Comparison of ENCODE assay signal across 10 mouse cellular contexts in the genomic region with DNA sequence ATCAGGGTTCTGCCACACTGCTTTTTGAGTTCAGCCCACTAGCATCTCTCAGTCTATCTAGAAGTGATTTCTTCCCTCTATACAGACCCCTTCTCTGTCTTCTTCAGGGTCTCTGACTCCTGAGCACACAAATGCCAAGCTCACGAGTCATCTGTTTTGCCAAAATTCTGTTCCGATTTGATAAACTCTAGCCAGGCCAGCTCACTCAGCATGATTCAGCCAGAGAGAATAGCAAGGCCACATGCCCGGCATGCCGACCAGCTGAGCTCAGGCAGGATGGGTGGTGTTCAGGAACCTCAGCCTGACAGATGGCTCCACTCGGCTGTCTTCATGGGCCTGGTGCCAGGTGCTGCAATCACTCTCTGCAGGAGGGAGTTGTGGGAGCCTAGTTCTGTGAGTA.
DNase-seq lines count a peak whose midpoint lies in the region; ATAC-seq and TF ChIP-seq lines count a peak whose summit lies in the region.
"Had no signal": no experiment of that assay in that cellular context is flagged by ENCODE, and none has a peak within 500 bp of the region (broad histone marks: within the 10 kb centered on the region; RNA-seq: fewer than 3 reads in every experiment).

No protein-coding gene starts in this region.

- peaks cover 34% of the 10 kb centered on the region for H3K4me1 ChIP-seq in heart, embryonic 12.5 days (replicated peaks)
- H3K4me1 ChIP-seq in kidney, postnatal 0 days (replicated peaks; ENCODE audit: insufficient read depth, low read length): no peaks in the 10 kb centered on the region
- H3K4me1 ChIP-seq: limb, embryonic 12.5 days had no signal

- no peaks in the 10 kb centered on the region for H3K36me3 ChIP-seq in heart, embryonic 12.5 days
- no peaks in the 10 kb centered on the region for H3K36me3 ChIP-seq in kidney, postnatal 0 days (ENCODE audit: insufficient read depth, low read length)
- H3K36me3 ChIP-seq: G1E; limb, embryonic 12.5 days had no signal

- no peak overlapping the region for H3K4me3 ChIP-seq in heart, embryonic 12.5 days
- no peak overlapping the region for H3K4me3 ChIP-seq in kidney, postnatal 0 days (replicated peaks; ENCODE audit: low read depth, low read length)
- H3K4me3 ChIP-seq: limb, embryonic 12.5 days had no signal

- H3K9ac ChIP-seq in heart, embryonic 12.5 days: no peak overlapping the region
- no peak overlapping the region for H3K9ac ChIP-seq in kidney, postnatal 0 days (ENCODE audit: low read depth, low read length)
- H3K9ac ChIP-seq: limb, embryonic 12.5 days had no signal

- H3K9me3 ChIP-seq in heart, embryonic 12.5 days (replicated peaks): no peaks in the 10 kb centered on the region
- no peaks in the 10 kb centered on the region for H3K9me3 ChIP-seq in kidney, postnatal 0 days (replicated peaks; ENCODE audit: low read length)
- H3K9me3 ChIP-seq: G1E; limb, embryonic 12.5 days had no signal

- WGBS in heart, embryonic 12.5 days: 6% methylated on average over 5 of the region's 5 CpGs
- WGBS in kidney, postnatal 0 days: 15% methylated on average over 5 of the region's 5 CpGs

- H3K4me2 ChIP-seq in heart, embryonic 12.5 days: no peak overlapping the region
- no peak overlapping the region for H3K4me2 ChIP-seq in kidney, postnatal 0 days (ENCODE audit: low read length)
- H3K4me2 ChIP-seq: limb, embryonic 12.5 days had no signal

- H3K27me3 ChIP-seq in heart, embryonic 12.5 days (replicated peaks): no peaks in the 10 kb centered on the region
- H3K27me3 ChIP-seq in kidney, postnatal 0 days (ENCODE audit: insufficient read depth, low read length): no peaks in the 10 kb centered on the region
- H3K27me3 ChIP-seq: limb, embryonic 12.5 days had no signal

- peak overlapping the region; percentile 38 for H3K27ac ChIP-seq in heart, embryonic 12.5 days (ENCODE audit: poor library complexity, severe bottlenecking)
- H3K27ac ChIP-seq in kidney, postnatal 0 days: no peak overlapping the region
- H3K27ac ChIP-seq: limb, embryonic 12.5 days had no signal

- peak; percentile 83 for DNase-seq in 3134 (ENCODE audit: extremely low read depth, insufficient read length, low spot score)
- DNase-seq in adrenal gland, postnatal 36 days: peak; percentile 97
- DNase-seq in fibroblast of lung, adult 2 months (ENCODE audit: low read depth): peak; percentile 81
- DNase-seq in kidney, postnatal 0 days (ENCODE audit: low spot score): peak; percentile 81
- DNase-seq in lung, adult 18-20 months: peak; percentile 86 to 89
- peak; percentile 78 for DNase-seq in ovary, postnatal 36 days (ENCODE audit: low spot score)
- DNase-seq in thymus, postnatal 4 days: peak; percentile 74

- TF ChIP-seq CTCF in kidney, postnatal 0 days (IDR thresholded peaks at IDR 0.05; ENCODE audit: low read depth): no peak

- ATAC-seq in heart, embryonic 12.5 days (ENCODE audit: insufficient number of reproducible peaks, low FRiP score): peak; percentile 88
- peak; percentile 78 for ATAC-seq in kidney, postnatal 0 days (replicated peaks; ENCODE audit: low FRiP score, low read depth)
